Mouse (Mus musculus): ENCODE results near the gene Pea15a. TPM values are rescaled to one million over a fixed set of nuclear protein-coding genes. Genes with fewer than 3 reads are reported as not detected.

Pea15a gene
- polyA plus RNA-seq, 1 experiment from 2014 or later = 415 TPM

Other genes starting within 250 kb of the Pea15a start
- gene Vangl2, start 178.4 kb downstream of the Pea15a start, polyA plus RNA-seq (2015; fragmentation: Nextera tagmentation; extraction: Ambion mirVana) = 37.3 and 40.1 TPM in 2 replicates
- 2.2 and 2.6 TPM in 2 replicates for gene Nhlh1, start 149.2 kb downstream of the Pea15a start, polyA plus RNA-seq (2015; fragmentation: Nextera tagmentation; extraction: Ambion mirVana)
- 174 and 182 TPM in 2 replicates for gene Copa, start 124.3 kb downstream of the Pea15a start, polyA plus RNA-seq (2015; fragmentation: Nextera tagmentation; extraction: Ambion mirVana)
- gene Ncstn, start 124.0 kb downstream of the Pea15a start, polyA plus RNA-seq (2015; fragmentation: Nextera tagmentation; extraction: Ambion mirVana) = 100 and 109 TPM in 2 replicates
- gene Pex19, start 80.0 kb downstream of the Pea15a start, polyA plus RNA-seq (2015; fragmentation: Nextera tagmentation; extraction: Ambion mirVana) = 154 and 162 TPM in 2 replicates
- gene Dcaf8, start 58.7 kb downstream of the Pea15a start, polyA plus RNA-seq (2015; fragmentation: Nextera tagmentation; extraction: Ambion mirVana) = 84.5 and 93.4 TPM in 2 replicates
- gene Casq1, start 13.1 kb upstream of the Pea15a start, polyA plus RNA-seq (2015; fragmentation: Nextera tagmentation; extraction: Ambion mirVana) = 3.8 and 4.0 TPM in 2 replicates
- gene Atp1a4, start 51.6 kb upstream of the Pea15a start, polyA plus RNA-seq (2015; fragmentation: Nextera tagmentation; extraction: Ambion mirVana) = 0.05 TPM in 1 of 2 replicates, not detected in the other
- 70.9 and 71.3 TPM in 2 replicates for gene Igsf8, start 54.8 kb upstream of the Pea15a start, polyA plus RNA-seq (2015; fragmentation: Nextera tagmentation; extraction: Ambion mirVana)
- gene Atp1a2, start 91.3 kb upstream of the Pea15a start, polyA plus RNA-seq (2015; fragmentation: Nextera tagmentation; extraction: Ambion mirVana) = 57.9 and 63.1 TPM in 2 replicates
- 2.5 and 3.2 TPM in 2 replicates for gene Kcnj9, start 122.5 kb upstream of the Pea15a start, polyA plus RNA-seq (2015; fragmentation: Nextera tagmentation; extraction: Ambion mirVana)
- gene Kcnj10, start 134.4 kb upstream of the Pea15a start, polyA plus RNA-seq (2015; fragmentation: Nextera tagmentation; extraction: Ambion mirVana) = 2.3 and 2.5 TPM in 2 replicates
- 3.7 and 3.8 TPM in 2 replicates for gene Pigm, start 169.7 kb upstream of the Pea15a start, polyA plus RNA-seq (2015; fragmentation: Nextera tagmentation; extraction: Ambion mirVana)

Measured in neural tube, embryonic 15.5 days (tissue).